Mouse (Mus musculus) limb, embryonic 11.5 days (tissue): ENCODE results near the gene Colgalt2. TPM values are rescaled to one million over a fixed set of nuclear protein-coding genes. Genes with fewer than 3 reads are reported as not detected.
"Not testable (repeated sequence)": the region's sequence is repeated elsewhere in the genome, so short reads cannot be mapped to it uniquely, and the experiment has no call there.

Experiments
- ATAC-seq: fragments of 200-750 bp; cut with Nextera tagmentation; 2 replicates; pipeline ENCODE4 v1.8.0; 2017; ENCODE audit warnings: low read depth; ENCODE audit not compliant: insufficient number of reproducible peaks, low FRiP score, low TSS enrichment
- DNase-seq: peaks from one replicate; pipeline ENCODE4 v3.0.0-alpha.2; 2015; ENCODE audit warnings: low spot score
- H3K27ac ChIP-seq: fragments of 300-500 bp; sonication (generic); replicated peaks from 2 replicates; pipeline ENCODE4 v1.5.1; 2014; ENCODE audit warnings: low read depth, mild to moderate bottlenecking, low read length
- H3K27me3 ChIP-seq: fragments of 300-500 bp; sonication (generic); 2 replicates; pipeline ENCODE4 v1.6.1; 2014; ENCODE audit warnings: mild to moderate bottlenecking, low read length, mixed read lengths; ENCODE audit not compliant: control insufficient read depth, insufficient read depth
- H3K36me3 ChIP-seq: fragments of 300-500 bp; sonication (generic); 2 replicates; pipeline ENCODE4 v1.6.1; 2014; ENCODE audit warnings: mild to moderate bottlenecking, low read length, moderate library complexity, mixed read lengths; ENCODE audit not compliant: control insufficient read depth, insufficient read depth
- H3K4me1 ChIP-seq: fragments of 300-500 bp; sonication (generic); 2 replicates; pipeline ENCODE4 v1.6.1; 2014; ENCODE audit warnings: low read length, mixed read lengths; ENCODE audit not compliant: control insufficient read depth, insufficient read depth
- H3K4me2 ChIP-seq: fragments of 300-500 bp; sonication (generic); 2 replicates; pipeline ENCODE4 v1.6.1; 2014; ENCODE audit warnings: low read depth, mild to moderate bottlenecking, moderate library complexity; ENCODE audit not compliant: severe bottlenecking
- H3K4me3 ChIP-seq: fragments of 300-500 bp; sonication (generic); 2 replicates; pipeline ENCODE4 v1.5.1; 2014; ENCODE audit warnings: low read depth, low read length
- H3K9ac ChIP-seq: fragments of 300-500 bp; sonication (generic); 2 replicates; pipeline ENCODE4 v1.6.1; 2014; ENCODE audit warnings: mild to moderate bottlenecking, low read length
- H3K9me3 ChIP-seq: fragments of 300-500 bp; sonication (generic); 2 replicates; pipeline ENCODE4 v1.6.1; 2016; ENCODE audit warnings: low read length; ENCODE audit not compliant: control insufficient read depth
- WGBS: fragments of 180-500 bp; shearing (Covaris S2); extraction: QIAGEN DNeasy Blood & Tissue Kit; methylation state at CpG from one replicate; pipeline ENCODE4 v1.1.7; 2014; 5-methylcytosine and 5-hydroxymethylcytosine counted together
- polyA plus RNA-seq: library from polyadenylated mRNA; unstranded; fragments of >200 nt; fragmentation: Nextera tagmentation; extraction: Ambion mirVana; gene quantifications from 2 replicates; pipeline ENCODE4 v1.2.1, GENCODE M21; 2014

Gene Colgalt2
- 1.6 and 3.0 TPM in 2 replicates for polyA plus RNA-seq

GRCm38 (mm10) chr1:152399790-152400555, at the start of gene Colgalt2:
Gene Colgalt2, plus strand, starts transcription at chr1:152399830.
- peak within 1 kb of the TSS; percentile 88 for H3K4me2 ChIP-seq
- WGBS = 0% methylated on average over 69 of the region's 70 CpGs
- H3K36me3 ChIP-seq = no peaks in the 10 kb centered on the region
- no peaks in the 10 kb centered on the region for H3K27me3 ChIP-seq
- H3K4me1 ChIP-seq = peaks cover 4% of the 10 kb centered on the region
- peak within 1 kb of the TSS; percentile 69 for H3K9ac ChIP-seq
- H3K27ac ChIP-seq = no peak within 1 kb of the TSS
- ATAC-seq (peak; percentile 77; the same call in 1 of the 2 replicates), DNase-seq (peak; percentile 69)
- H3K4me3 ChIP-seq = peak within 1 kb of the TSS; percentile 71
- H3K9me3 ChIP-seq = no peaks in the 10 kb centered on the region

GRCm38 (mm10) chr1:152356721-152357120, 42.9 kb upstream of the Colgalt2 start:
- H3K36me3 ChIP-seq = no peaks in the 10 kb centered on the region
- H3K4me2 ChIP-seq = no peak overlapping the region
- DNase-seq = no peak
- H3K4me1 ChIP-seq = no peaks in the 10 kb centered on the region
- H3K27ac ChIP-seq = no peak overlapping the region
- H3K9ac ChIP-seq = no peak overlapping the region
- 82% methylated on average over 4 of the region's 4 CpGs for WGBS
- H3K4me3 ChIP-seq = no peak overlapping the region
- ATAC-seq = no peak
- no peaks in the 10 kb centered on the region for H3K27me3 ChIP-seq
- no peaks in the 10 kb centered on the region for H3K9me3 ChIP-seq

GRCm38 (mm10) chr1:152368311-152369088, 31.1 kb upstream of the Colgalt2 start:
- no peak overlapping the region for H3K4me3 ChIP-seq
- no peaks in the 10 kb centered on the region for H3K27me3 ChIP-seq
- H3K9ac ChIP-seq = no peak overlapping the region
- peak; percentile 32 for DNase-seq
- H3K36me3 ChIP-seq = no peaks in the 10 kb centered on the region
- H3K4me2 ChIP-seq = no peak overlapping the region
- no peak for ATAC-seq
- 60% methylated on average over 13 of the region's 13 CpGs for WGBS
- no peaks in the 10 kb centered on the region for H3K4me1 ChIP-seq
- H3K27ac ChIP-seq = no peak overlapping the region
- H3K9me3 ChIP-seq = no peaks in the 10 kb centered on the region

GRCm38 (mm10) chr1:152369139-152369538, 30.5 kb upstream of the Colgalt2 start:
- Histone ChIP-seq H3K9ac (no peak overlapping the region), H3K4me2 (no peak overlapping the region), H3K4me3 (no peak overlapping the region), H3K4me1 (no peaks in the 10 kb centered on the region), H3K36me3 (no peaks in the 10 kb centered on the region), H3K27ac (no peak overlapping the region), H3K9me3 (no peaks in the 10 kb centered on the region), H3K27me3 (no peaks in the 10 kb centered on the region)
- DNase-seq (peak; percentile 60), ATAC-seq (no peak)
- WGBS = 25% methylated on average over 4 of the region's 4 CpGs

- DNase-seq = no peak
- Histone ChIP-seq H3K27ac (no peak overlapping the region), H3K9me3 (no peaks in the 10 kb centered on the region), H3K9ac (no peak overlapping the region), H3K4me3 (no peak overlapping the region), H3K4me2 (no peak overlapping the region), H3K27me3 (no peaks in the 10 kb centered on the region), H3K4me1 (no peaks in the 10 kb centered on the region), H3K36me3 (no peaks in the 10 kb centered on the region; the same call in 1 of the 2 replicates)
- WGBS = 88% methylated on average over 5 of the region's 5 CpGs
- ATAC-seq = no peak
These were observed 21.3 kb upstream of the Colgalt2 start for GRCm38 (mm10) chr1:152378311-152378710.

GRCm38 (mm10) chr1:152384589-152384988, 15.0 kb upstream of the Colgalt2 start:
- Histone ChIP-seq H3K27ac (no peak overlapping the region), H3K4me1 (no peaks in the 10 kb centered on the region), H3K4me2 (no peak overlapping the region), H3K9me3 (no peaks in the 10 kb centered on the region), H3K27me3 (no peaks in the 10 kb centered on the region), H3K4me3 (no peak overlapping the region), H3K9ac (no peak overlapping the region), H3K36me3 (no peaks in the 10 kb centered on the region; the same call in 1 of the 2 replicates)
- ATAC-seq (no peak), DNase-seq (no peak)
- 94% methylated on average over 1 of the region's 1 CpGs for WGBS

DNA sequence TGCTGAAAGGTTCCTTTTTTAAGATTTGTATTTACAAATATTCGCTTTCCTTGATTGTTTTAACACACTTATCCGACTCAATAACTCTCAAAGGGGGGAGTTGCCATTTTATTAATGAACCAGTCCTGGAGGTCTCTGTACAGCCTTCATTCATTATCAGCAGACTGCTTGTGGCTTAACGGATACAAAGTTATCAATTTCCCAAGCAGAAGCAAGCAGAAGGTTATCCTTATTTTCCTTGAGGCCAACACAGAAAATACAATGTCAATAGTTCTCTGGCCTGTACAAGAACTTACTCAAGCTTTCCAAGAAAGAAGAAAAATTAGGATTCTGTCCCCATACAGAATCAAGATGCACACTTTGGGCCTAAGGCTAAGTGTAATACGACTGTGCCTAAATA, 13.9 kb upstream of the Colgalt2 start:
- not testable (repeated sequence) for H3K27me3 ChIP-seq, H3K27ac ChIP-seq, H3K9me3 ChIP-seq, H3K4me1 ChIP-seq, ATAC-seq, H3K36me3 ChIP-seq, DNase-seq
- WGBS = 28% methylated on average over 2 of the region's 4 CpGs
- Histone ChIP-seq H3K4me3 (peak overlapping the region; percentile 79), H3K4me2 (peak overlapping the region; percentile 40), H3K9ac (peak overlapping the region; percentile 86; the same call in 1 of the 2 replicates)

DNA sequence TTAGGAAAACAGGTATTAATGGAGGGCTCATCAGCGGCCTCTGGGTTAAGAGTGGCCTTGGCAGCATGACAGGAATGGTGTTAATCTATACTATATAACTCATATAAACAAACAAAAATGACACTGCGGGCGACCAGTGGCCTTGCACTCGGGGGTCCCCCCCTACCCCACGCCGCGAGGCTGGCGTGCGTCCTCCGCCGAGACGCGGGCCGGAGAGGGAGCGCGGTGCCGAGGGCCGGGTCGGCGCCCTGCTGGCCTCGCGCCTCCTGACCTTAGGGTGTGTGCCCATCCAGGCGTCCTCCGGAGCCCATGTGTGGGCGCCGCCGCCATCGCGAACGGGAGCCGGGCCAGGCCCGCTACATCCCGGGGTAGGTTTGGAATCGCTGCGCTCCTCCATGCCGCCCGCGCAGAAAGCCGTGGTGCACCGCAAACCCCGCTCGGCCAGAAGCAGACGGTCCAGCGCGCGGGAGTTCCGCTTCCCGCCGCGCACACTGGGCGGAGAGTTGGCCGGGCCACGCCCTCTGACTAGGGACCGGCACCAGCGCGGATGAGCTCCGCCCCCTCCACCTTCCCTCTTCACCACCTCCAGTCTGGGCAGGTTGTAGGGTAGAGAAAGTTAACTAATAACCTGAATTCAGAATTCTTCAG, 13.3 kb upstream of the Colgalt2 start, which contains the start of gene Tsen15:
Tsen15 (minus strand) TSS at position 501 of the 648 bp plus-strand sequence.
- WGBS = under 1% methylated on average over 57 of the region's 57 CpGs
- Histone ChIP-seq H3K4me3 (peak within 1 kb of the TSS; percentile 79), H3K9me3 (no peaks in the 10 kb centered on the region)

More for the DNA sequence above, 13.3 kb upstream of the Colgalt2 start, which contains the start of gene Tsen15:
- H3K36me3 ChIP-seq = no peaks in the 10 kb centered on the region; the same call in 1 of the 2 replicates
- peak within 1 kb of the TSS; percentile 86 for H3K9ac ChIP-seq
- no peaks in the 10 kb centered on the region for H3K4me1 ChIP-seq
- peak within 1 kb of the TSS; percentile 40 for H3K4me2 ChIP-seq
- H3K27me3 ChIP-seq = no peaks in the 10 kb centered on the region
- ATAC-seq = peak; percentile 98
- no peak within 1 kb of the TSS for H3K27ac ChIP-seq
- DNase-seq = peak; percentile 85
